Mouse (Mus musculus) neutrophil, adult 59 days (primary cell): ENCODE data around the gene Gm45623. TPM values are rescaled to one million over a fixed set of nuclear protein-coding genes. Genes with fewer than 3 reads are reported as not detected.

ENCODE experiments used
- total RNA-seq, 2 experiments: library from RNA; stranded (reverse); gene quantifications; 1 replicate in 1 of 2; 2 replicates in 1 of 2; pipeline ENCODE4 v1.2.4; 2023

Gene Gm45623
- total RNA-seq, result not detected

DNA sequence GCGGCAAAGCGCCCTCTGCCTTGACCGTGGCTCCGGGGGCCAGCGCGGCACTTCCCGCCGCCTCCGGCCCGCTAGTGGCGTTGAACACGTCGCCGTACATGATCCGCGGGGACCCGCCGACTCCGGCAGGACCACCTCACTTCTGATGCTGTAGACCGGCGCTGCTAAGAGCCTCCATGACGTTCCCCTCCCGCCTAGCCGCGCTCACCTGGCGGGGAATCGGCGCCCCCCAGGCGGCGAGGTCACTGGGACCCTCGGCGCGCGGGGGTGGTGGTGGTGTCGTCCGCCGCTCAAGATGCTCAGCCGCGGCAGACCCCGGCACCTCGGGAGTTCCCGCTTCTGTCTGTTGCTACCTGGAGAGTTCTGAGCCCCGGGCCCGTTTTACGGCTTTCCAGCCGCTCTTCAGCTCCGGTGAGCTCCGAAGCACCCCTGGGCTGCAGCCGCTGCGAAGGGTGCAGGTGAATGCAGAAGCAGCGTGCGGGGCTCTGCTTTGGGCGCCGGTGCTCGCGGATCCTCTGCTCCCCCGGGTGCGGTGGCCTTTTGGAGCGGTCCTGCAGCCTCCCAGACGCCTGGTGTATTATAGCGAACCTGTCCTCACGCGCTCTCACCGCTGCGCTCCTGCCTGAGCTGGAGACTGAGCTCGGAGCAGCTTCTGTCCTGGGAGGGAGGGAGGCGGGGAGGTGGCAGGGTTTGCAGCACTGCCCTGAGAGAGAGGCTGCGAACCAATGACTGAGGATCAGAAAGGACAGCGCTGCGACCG, at the start of gene Gm45623:
Gm45623 (minus strand) TSS at position 636 of the 760 bp plus-strand sequence.

GRCm38 (mm10) chr13:56702469-56703221, 51.0 kb downstream of the Gm45623 start, which contains the start of gene Smad5:
Gene Smad5, plus strand, starts transcription at chr13:56703010.

Other genes starting within 250 kb of the Gm45623 start
- gene Fbxl21, start 231.4 kb downstream of the Gm45623 start, total RNA-seq, result under 1 TPM; 0.15 to 0.16 TPM
- gene Lect2, start 205.3 kb downstream of the Gm45623 start, total RNA-seq, result not detected
- 100 to 1,000 TPM; 358 to 432 TPM for gene Tgfbi, start 144.3 kb downstream of the Gm45623 start, total RNA-seq
- gene Smad5, start 50.8 kb downstream of the Gm45623 start, total RNA-seq, result 10 to 100 TPM; 10.9 to 11.3 TPM
- gene Trpc7, start 142.2 kb upstream of the Gm45623 start, total RNA-seq, result not detected